Mouse (Mus musculus) stomach, embryonic 15.5 days (tissue): ENCODE measurements at regions not wholly inside any gene's neighbourhood (a gene's known extent, or its start where the extent isn't known, plus 50 kb on each side); places are given as distances from the start of the nearest gene placed in this dataset. TPM values are rescaled to one million over a fixed set of nuclear protein-coding genes. Genes with fewer than 3 reads are reported as not detected.

Source experiments
- ATAC-seq: fragments of 200-750 bp; cut with Nextera tagmentation; 2 replicates; pipeline ENCODE4 v1.8.0; 2017; ENCODE audit warnings: low read depth, moderate number of reproducible peaks, moderate TSS enrichment; ENCODE audit not compliant: insufficient read depth, low FRiP score
- H3K27ac ChIP-seq: fragments of 300-500 bp; sonication (generic); 2 replicates; pipeline ENCODE4 v1.5.1; 2015; ENCODE audit warnings: mild to moderate bottlenecking, inconsistent platforms
- H3K27me3 ChIP-seq: fragments of 300-500 bp; sonication (generic); replicated peaks from 2 replicates; pipeline ENCODE4 v1.6.1; 2015; ENCODE audit warnings: inconsistent platforms
- H3K36me3 ChIP-seq: fragments of 300-500 bp; sonication (generic); 2 replicates; pipeline ENCODE4 v1.6.1; 2015; ENCODE audit warnings: inconsistent platforms
- H3K4me1 ChIP-seq: fragments of 300-500 bp; sonication (generic); 2 replicates; pipeline ENCODE4 v1.6.1; 2015; ENCODE audit warnings: inconsistent platforms
- H3K4me2 ChIP-seq: fragments of 300-500 bp; sonication (generic); 2 replicates; pipeline ENCODE4 v1.6.1; 2015; ENCODE audit warnings: mild to moderate bottlenecking, inconsistent platforms
- H3K4me3 ChIP-seq: fragments of 300-500 bp; sonication (generic); replicated peaks from 2 replicates; pipeline ENCODE4 v1.5.1; 2015; ENCODE audit warnings: inconsistent platforms
- H3K9ac ChIP-seq: fragments of 300-500 bp; sonication (generic); 2 replicates; pipeline ENCODE4 v1.6.1; 2015; ENCODE audit warnings: inconsistent platforms
- H3K9me3 ChIP-seq: fragments of 300-500 bp; sonication (generic); 2 replicates; pipeline ENCODE4 v1.6.1; 2016; ENCODE audit warnings: inconsistent platforms
- WGBS: fragments of 180-500 bp; shearing (Covaris S2); methylation state at CpG from one replicate; pipeline ENCODE4 v1.1.7; 2015; 5-methylcytosine and 5-hydroxymethylcytosine counted together
- microRNA-seq: library from miRNA; unstranded; fragments of <30 nt; microRNA quantifications from one replicate; pipeline ENCODE4, GENCODE M21; 2016

DNA sequence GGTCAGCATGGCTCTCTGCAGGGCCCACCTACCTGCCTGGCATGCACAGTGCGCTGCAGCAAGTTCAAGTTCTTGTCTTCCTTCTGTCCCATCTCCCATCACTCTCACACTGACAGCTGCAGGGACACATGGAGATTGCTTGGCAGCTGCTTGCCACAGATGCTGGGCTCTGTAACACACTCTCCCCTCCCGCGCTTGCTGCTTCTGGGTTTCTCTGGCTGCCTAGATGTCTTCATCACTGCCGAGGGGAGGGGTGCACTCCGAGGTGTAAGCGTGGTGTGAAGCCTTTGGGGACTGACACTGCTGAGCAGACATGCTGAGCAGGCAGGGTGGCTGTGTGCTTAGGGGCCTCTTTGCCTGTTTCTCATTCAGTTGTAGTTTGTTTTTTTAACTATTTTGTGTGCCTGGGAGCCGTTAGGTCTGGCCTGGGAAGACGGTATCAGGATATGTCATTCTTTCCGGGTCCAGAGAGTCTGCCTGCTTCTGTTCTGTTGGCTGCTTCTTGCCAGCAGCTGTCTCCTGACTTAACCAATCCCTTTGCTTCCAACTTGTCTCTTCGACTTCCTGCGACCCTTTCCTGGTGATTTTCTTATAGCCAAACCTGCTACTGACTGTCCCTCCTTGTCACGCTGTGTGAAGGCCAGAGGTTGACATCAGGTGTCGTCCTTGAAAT is 80.2 kb upstream of the Prox1 start:
- Histone ChIP-seq H3K9me3 (0 out of 2 replicates have a peak, but pooled peaks cover 3% of the 10 kb centered on the region), H3K27ac (no peak overlapping the region), H3K9ac (no peak overlapping the region), H3K4me3 (no peak overlapping the region), H3K4me1 (no peaks in the 10 kb centered on the region), H3K27me3 (0 out of 2 replicates have a peak, but pooled peaks cover 4% of the 10 kb centered on the region), H3K36me3 (no peaks in the 10 kb centered on the region), H3K4me2 (no peak overlapping the region)
- ATAC-seq, result no peak
- WGBS, result 37% methylated on average over 13 of the region's 13 CpGs

GRCm38 (mm10) chr1:190242526-190242925 is 72.0 kb upstream of the Prox1 start:
- no peak for ATAC-seq
- Histone ChIP-seq H3K4me2 (no peak overlapping the region), H3K27ac (no peak overlapping the region), H3K4me3 (no peak overlapping the region), H3K36me3 (no peaks in the 10 kb centered on the region), H3K9ac (no peak overlapping the region), H3K4me1 (no peaks in the 10 kb centered on the region), H3K27me3 (0 out of 2 replicates have a peak, but pooled peaks cover 4% of the 10 kb centered on the region), H3K9me3 (no peaks in the 10 kb centered on the region)
- 86% methylated on average over 7 of the region's 7 CpGs for WGBS

DNA sequence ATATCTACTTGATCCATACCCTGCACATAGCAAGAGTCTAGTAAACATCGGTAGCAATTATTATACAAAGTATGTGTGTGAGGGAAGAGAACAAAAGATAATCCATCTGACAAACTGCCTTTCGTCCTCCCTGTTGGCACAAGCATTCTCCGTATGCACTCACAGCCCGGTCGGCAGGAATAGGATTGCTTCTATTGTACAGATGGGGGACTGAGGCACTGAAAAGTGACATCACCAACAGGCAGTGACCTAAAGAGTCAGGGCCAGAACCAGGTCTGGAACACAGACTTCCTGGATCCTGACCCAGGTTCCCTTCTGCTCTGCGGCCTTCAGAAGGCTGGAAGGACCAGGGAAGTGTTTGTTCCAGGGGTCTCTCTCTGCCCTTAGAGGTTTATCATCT is 69.3 kb upstream of the Prox1 start:
- Histone ChIP-seq H3K9me3 (no peaks in the 10 kb centered on the region), H3K4me3 (no peak overlapping the region), H3K27ac (no peak overlapping the region), H3K4me2 (no peak overlapping the region), H3K4me1 (no peaks in the 10 kb centered on the region), H3K27me3 (0 out of 2 replicates have a peak, but pooled peaks cover 4% of the 10 kb centered on the region), H3K9ac (no peak overlapping the region), H3K36me3 (no peaks in the 10 kb centered on the region)
- WGBS, result 67% methylated on average over 6 of the region's 6 CpGs
- ATAC-seq, result no peak

- Histone ChIP-seq H3K4me1 (no peaks in the 10 kb centered on the region), H3K9ac (no peak overlapping the region), H3K36me3 (no peaks in the 10 kb centered on the region), H3K27me3 (no peaks in the 10 kb centered on the region), H3K4me2 (no peak overlapping the region), H3K4me3 (no peak overlapping the region), H3K9me3 (no peaks in the 10 kb centered on the region), H3K27ac (no peak overlapping the region)
- no peak for ATAC-seq
- 26% methylated on average over 5 of the region's 5 CpGs for WGBS
Observed at GRCm38 (mm10) chr1:190230866-190231265, 60.4 kb upstream of the Prox1 start.

DNA sequence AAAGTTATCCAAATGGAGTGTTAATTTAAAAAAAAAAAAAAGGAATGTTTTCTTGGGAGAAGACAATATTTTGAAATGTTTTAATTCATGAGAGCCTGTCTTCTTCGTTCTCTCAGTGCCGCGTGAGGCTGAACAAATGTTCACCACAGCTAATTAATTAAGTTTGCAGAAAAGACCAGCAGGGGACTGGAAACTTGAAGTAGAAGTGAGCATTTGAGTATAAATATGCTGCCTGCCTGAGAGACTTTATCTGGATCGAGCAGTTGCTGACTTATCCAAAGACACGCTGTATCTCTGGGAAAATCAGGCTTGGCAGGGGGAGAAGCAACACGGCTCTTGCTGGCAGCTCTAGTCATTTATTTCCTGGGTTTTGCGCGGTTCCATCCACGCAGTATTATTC is 49.9 kb upstream of the Prox1 start:
- Histone ChIP-seq H3K9me3 (no peaks in the 10 kb centered on the region), H3K27me3 (no peaks in the 10 kb centered on the region), H3K27ac (no peak overlapping the region), H3K4me2 (no peak overlapping the region), H3K4me3 (no peak overlapping the region), H3K4me1 (no peaks in the 10 kb centered on the region), H3K36me3 (no peaks in the 10 kb centered on the region), H3K9ac (no peak overlapping the region)
- WGBS, result 60% methylated on average over 9 of the region's 9 CpGs
- ATAC-seq, result no peak

Small RNA genes in the stretch of these regions (microRNA-seq; reads per million reads assigned to microRNA genes)
- gene Gm47294, result not detected
